Mouse (Mus musculus) embryonic fibroblast, embryonic 13.5 days (primary cell): ENCODE data around the gene Zfp629. TPM values are rescaled to one million over a fixed set of nuclear protein-coding genes. Genes with fewer than 3 reads are reported as not detected.
A peak's percentile ranks its signal among the peaks of the same experiment; 100 is the strongest.

ENCODE experiments used
- H3K27ac ChIP-seq: 2 replicates; pipeline ENCODE4 v1.5.1; 2012; ENCODE audit warnings: low read length, control low read depth, inconsistent platforms; ENCODE audit not compliant: insufficient read depth
- H3K4me1 ChIP-seq: 2 replicates; pipeline ENCODE4 v1.6.1; 2011; ENCODE audit warnings: low read length; ENCODE audit not compliant: control insufficient read depth, insufficient read depth
- H3K4me3 ChIP-seq: 2 replicates; pipeline ENCODE4 v1.5.1; 2011; ENCODE audit warnings: mild to moderate bottlenecking, control low read depth, low read length; ENCODE audit not compliant: insufficient read depth
- CTCF ChIP-seq: IDR thresholded peaks from 2 replicates; pipeline ENCODE4 v1.5.1; 2011; ENCODE audit warnings: mild to moderate bottlenecking, control low read depth, low read length, moderate library complexity, borderline replicate concordance; ENCODE audit not compliant: insufficient read depth
- POLR2A ChIP-seq: IDR thresholded peaks from 2 replicates; pipeline ENCODE4 v1.6.1; 2011; ENCODE audit warnings: low read depth, mild to moderate bottlenecking, control low read depth, low read length, moderate library complexity
- polyA plus RNA-seq: library from polyadenylated mRNA; stranded (reverse); fragments of >200 nt; gene quantifications from 2 replicates; pipeline ENCODE4 v1.2.4, GENCODE M21; 2011; ENCODE audit warnings: low read depth; ENCODE audit not compliant: missing spikeins, insufficient read length

Zfp629 gene
- polyA plus RNA-seq, 1 experiment = 14.9 TPM

GRCm38 (mm10) chr7:127601735-127602134 is 13.9 kb downstream of the Zfp629 start:
- H3K4me3 ChIP-seq = no peak overlapping the region
- H3K27ac ChIP-seq = no peak overlapping the region
- TF ChIP-seq POLR2A = no peak
- no peak for TF ChIP-seq CTCF
- no peaks in the 10 kb centered on the region for H3K4me1 ChIP-seq

- no peak overlapping the region for H3K4me3 ChIP-seq
- H3K27ac ChIP-seq = no peak overlapping the region
- H3K4me1 ChIP-seq = no peaks in the 10 kb centered on the region
- no peak for TF ChIP-seq CTCF
- no peak for TF ChIP-seq POLR2A
Observed at GRCm38 (mm10) chr7:127600612-127601011, 15.0 kb downstream of the Zfp629 start.

GRCm38 (mm10) chr7:127596747-127597146 is 18.9 kb downstream of the Zfp629 start:
- H3K4me1 ChIP-seq = no peaks in the 10 kb centered on the region
- no peak for TF ChIP-seq POLR2A
- TF ChIP-seq CTCF = no peak
- no peak overlapping the region for H3K4me3 ChIP-seq
- no peak overlapping the region for H3K27ac ChIP-seq

- Histone ChIP-seq H3K4me3 (no peak overlapping the region), H3K27ac (no peak overlapping the region), H3K4me1 (no peaks in the 10 kb centered on the region)
- TF ChIP-seq CTCF (no peak), POLR2A (no peak)
Observed at GRCm38 (mm10) chr7:127592575-127592974, 23.0 kb downstream of the Zfp629 start.

GRCm38 (mm10) chr7:127591108-127591507 is 24.5 kb downstream of the Zfp629 start:
- Histone ChIP-seq H3K27ac (no peak overlapping the region), H3K4me1 (peaks cover 3% of the 10 kb centered on the region; the same call in 1 of the 2 replicates), H3K4me3 (no peak overlapping the region)
- no peak for TF ChIP-seq POLR2A
- TF ChIP-seq CTCF = no peak

- no peak for TF ChIP-seq POLR2A
- TF ChIP-seq CTCF = no peak
- peaks cover 3% of the 10 kb centered on the region; the same call in 1 of the 2 replicates for H3K4me1 ChIP-seq
Observed at GRCm38 (mm10) chr7:127589637-127590036, 26.0 kb downstream of the Zfp629 start.

GRCm38 (mm10) chr7:127588901-127589300 is 26.7 kb downstream of the Zfp629 start:
- no peak for TF ChIP-seq POLR2A
- no peak for TF ChIP-seq CTCF
- peak overlapping the region; percentile 86 for H3K4me3 ChIP-seq
- no peak overlapping the region for H3K27ac ChIP-seq
- H3K4me1 ChIP-seq = peaks cover 3% of the 10 kb centered on the region; the same call in 1 of the 2 replicates

More at GRCm38 (mm10) chr7:127589637-127590036, 26.0 kb downstream of the Zfp629 start:
- Histone ChIP-seq H3K4me3 (peak overlapping the region; percentile 86), H3K27ac (no peak overlapping the region)

- Histone ChIP-seq H3K4me3 (peak within 1 kb of the TSS; percentile 86), H3K4me1 (peaks cover 3% of the 10 kb centered on the region; the same call in 1 of the 2 replicates), H3K27ac (no peak within 1 kb of the TSS; the same call in 1 of the 2 replicates)
- TF ChIP-seq POLR2A (peak; percentile 81), CTCF (no peak)
Observed at GRCm38 (mm10) chr7:127588011-127588871, 27.4 kb downstream of the Zfp629 start, which contains the start of the genes Ccdc189 and Rnf40. Ccdc189 (minus strand) TSS chr7:127588595. Rnf40 (plus strand) TSS chr7:127588767.

- Histone ChIP-seq H3K27ac (no peak overlapping the region), H3K4me3 (peak overlapping the region; percentile 3; the same call in 1 of the 2 replicates), H3K4me1 (peaks cover 3% of the 10 kb centered on the region; the same call in 1 of the 2 replicates)
- TF ChIP-seq CTCF (no peak), POLR2A (no peak)
Observed at GRCm38 (mm10) chr7:127587196-127587595, 28.4 kb downstream of the Zfp629 start.

- Histone ChIP-seq H3K4me1 (peaks cover 3% of the 10 kb centered on the region; the same call in 1 of the 2 replicates), H3K4me3 (no peak overlapping the region), H3K27ac (no peak overlapping the region)
- TF ChIP-seq CTCF (no peak), POLR2A (no peak)
Observed at GRCm38 (mm10) chr7:127586149-127586548, 29.4 kb downstream of the Zfp629 start.
